Mouse (Mus musculus) lung, embryonic 15.5 days (tissue): ENCODE data around the gene Adam11. TPM values are rescaled to one million over a fixed set of nuclear protein-coding genes. Genes with fewer than 3 reads are reported as not detected.

ENCODE experiments used
- ATAC-seq: fragments of 200-750 bp; cut with Nextera tagmentation; 2 replicates; pipeline ENCODE4 v1.8.0; 2017; ENCODE audit warnings: moderate number of reproducible peaks, borderline replicate concordance; ENCODE audit not compliant: low FRiP score, low TSS enrichment; ENCODE audit errors: extremely low read depth
- H3K27ac ChIP-seq: fragments of 300-500 bp; sonication (generic); 2 replicates; pipeline ENCODE4 v1.5.1; 2015; ENCODE audit warnings: moderate library complexity, mild to moderate bottlenecking, inconsistent platforms
- H3K27me3 ChIP-seq: fragments of 300-500 bp; sonication (generic); 2 replicates; pipeline ENCODE4 v1.6.1; 2015; ENCODE audit warnings: inconsistent platforms
- H3K36me3 ChIP-seq: fragments of 300-500 bp; sonication (generic); 2 replicates; pipeline ENCODE4 v1.6.1; 2015; ENCODE audit warnings: inconsistent platforms
- H3K4me1 ChIP-seq: fragments of 300-500 bp; sonication (generic); 2 replicates; pipeline ENCODE4 v1.6.1; 2015; ENCODE audit warnings: inconsistent platforms
- H3K4me2 ChIP-seq: fragments of 300-500 bp; sonication (generic); 2 replicates; pipeline ENCODE4 v1.6.1; 2015; ENCODE audit warnings: inconsistent platforms, mild to moderate bottlenecking, moderate library complexity
- H3K4me3 ChIP-seq: fragments of 300-500 bp; sonication (generic); 2 replicates; pipeline ENCODE4 v1.5.1; 2015; ENCODE audit warnings: mild to moderate bottlenecking, inconsistent platforms
- H3K9ac ChIP-seq: fragments of 300-500 bp; sonication (generic); 2 replicates; pipeline ENCODE4 v1.6.1; 2015; ENCODE audit warnings: inconsistent platforms
- H3K9me3 ChIP-seq: fragments of 300-500 bp; sonication (generic); 2 replicates; pipeline ENCODE4 v1.6.1; 2016; ENCODE audit warnings: inconsistent platforms
- WGBS: fragments of 180-500 bp; shearing (Covaris S2); methylation state at CpG from one replicate; pipeline ENCODE4 v1.1.7; 2015; 5-methylcytosine and 5-hydroxymethylcytosine counted together
- polyA plus RNA-seq: library from polyadenylated mRNA; unstranded; fragments of >200 nt; fragmentation: Nextera tagmentation; extraction: Ambion mirVana; gene quantifications from 2 replicates; pipeline ENCODE4 v1.2.1, GENCODE M21; 2015

Gene Adam11
- polyA plus RNA-seq, 1 experiment from 2014 or later, result 6.1 TPM

GRCm38 (mm10) chr11:102755391-102755790 is 5.8 kb upstream of the Adam11 start:
- peaks cover 16% of the 10 kb centered on the region for H3K4me1 ChIP-seq
- 70% methylated on average over 7 of the region's 7 CpGs for WGBS
- peaks cover 3% of the 10 kb centered on the region; the same call in 1 of the 2 replicates for H3K27me3 ChIP-seq
- H3K9ac ChIP-seq, result no peak overlapping the region
- no peak overlapping the region for H3K4me3 ChIP-seq
- ATAC-seq, result no peak
- H3K27ac ChIP-seq, result no peak overlapping the region
- no peaks in the 10 kb centered on the region for H3K36me3 ChIP-seq
- H3K9me3 ChIP-seq, result no peaks in the 10 kb centered on the region
- H3K4me2 ChIP-seq, result no peak overlapping the region

- Histone ChIP-seq H3K9me3 (no peaks in the 10 kb centered on the region), H3K36me3 (no peaks in the 10 kb centered on the region), H3K4me2 (no peak overlapping the region), H3K4me1 (peaks cover 22% of the 10 kb centered on the region), H3K4me3 (no peak overlapping the region), H3K27ac (no peak overlapping the region), H3K27me3 (peaks cover 31% of the 10 kb centered on the region), H3K9ac (no peak overlapping the region)
- WGBS, result 74% methylated on average over 2 of the region's 2 CpGs
- ATAC-seq, result no peak
Observed at GRCm38 (mm10) chr11:102758977-102759376, 2.3 kb upstream of the Adam11 start.

- Histone ChIP-seq H3K9me3 (no peaks in the 10 kb centered on the region), H3K9ac (no peak overlapping the region), H3K27me3 (peaks cover 31% of the 10 kb centered on the region), H3K36me3 (no peaks in the 10 kb centered on the region), H3K4me1 (peaks cover 15% of the 10 kb centered on the region), H3K27ac (no peak overlapping the region), H3K4me3 (peak overlapping the region; percentile 56), H3K4me2 (peak overlapping the region; percentile 100)
- no peak for ATAC-seq
- 24% methylated on average over 6 of the region's 6 CpGs for WGBS
Observed at GRCm38 (mm10) chr11:102760805-102761308, 382 bp upstream of the Adam11 start.

- peaks cover 31% of the 10 kb centered on the region for H3K27me3 ChIP-seq
- H3K4me2 ChIP-seq, result peak overlapping the region; percentile 100
- WGBS, result 12% methylated on average over 15 of the region's 15 CpGs
- peak overlapping the region; percentile 56 for H3K4me3 ChIP-seq
- no peak overlapping the region for H3K27ac ChIP-seq
- H3K36me3 ChIP-seq, result no peaks in the 10 kb centered on the region
- ATAC-seq, result 0 out of 2 replicates have a peak, but pooled peaks have one; percentile 25
- no peak overlapping the region for H3K9ac ChIP-seq
- H3K9me3 ChIP-seq, result no peaks in the 10 kb centered on the region
- peaks cover 15% of the 10 kb centered on the region for H3K4me1 ChIP-seq
Observed at GRCm38 (mm10) chr11:102762248-102762647, 1.0 kb downstream of the Adam11 start.

- Histone ChIP-seq H3K9ac (no peak overlapping the region), H3K27me3 (peaks cover 31% of the 10 kb centered on the region), H3K27ac (no peak overlapping the region), H3K9me3 (no peaks in the 10 kb centered on the region), H3K4me2 (no peak overlapping the region), H3K4me1 (peaks cover 15% of the 10 kb centered on the region), H3K4me3 (no peak overlapping the region), H3K36me3 (no peaks in the 10 kb centered on the region)
- no peak for ATAC-seq
- WGBS, result 55% methylated on average over 11 of the region's 11 CpGs
Observed at GRCm38 (mm10) chr11:102763009-102763767, 1.9 kb downstream of the Adam11 start.

GRCm38 (mm10) chr11:102765416-102765815 is 4.2 kb downstream of the Adam11 start:
- H3K4me2 ChIP-seq, result no peak overlapping the region
- no peaks in the 10 kb centered on the region for H3K9me3 ChIP-seq
- no peak overlapping the region for H3K4me3 ChIP-seq
- 78% methylated on average over 5 of the region's 5 CpGs for whole genome bisulfite sequencing
- no peak overlapping the region for H3K9ac ChIP-seq
- H3K27me3 ChIP-seq, result peaks cover 28% of the 10 kb centered on the region
- no peaks in the 10 kb centered on the region for H3K36me3 ChIP-seq
- peaks cover 15% of the 10 kb centered on the region for H3K4me1 ChIP-seq
- no peak overlapping the region for H3K27ac ChIP-seq
- no peak for ATAC-seq

- Histone ChIP-seq H3K9ac (no peak overlapping the region), H3K4me1 (peaks cover 8% of the 10 kb centered on the region; the same call in 1 of the 2 replicates), H3K27me3 (peaks cover 18% of the 10 kb centered on the region), H3K4me3 (no peak overlapping the region), H3K4me2 (no peak overlapping the region), H3K36me3 (no peaks in the 10 kb centered on the region), H3K27ac (no peak overlapping the region), H3K9me3 (no peaks in the 10 kb centered on the region)
- no peak for ATAC-seq
- WGBS, result 67% methylated on average over 6 of the region's 6 CpGs
Observed at GRCm38 (mm10) chr11:102767055-102767670, 5.9 kb downstream of the Adam11 start.

GRCm38 (mm10) chr11:102769141-102769540 is 7.9 kb downstream of the Adam11 start:
- Histone ChIP-seq H3K4me2 (no peak overlapping the region), H3K4me1 (0 out of 2 replicates have a peak, but pooled peaks cover 4% of the 10 kb centered on the region), H3K27ac (no peak overlapping the region), H3K36me3 (no peaks in the 10 kb centered on the region), H3K27me3 (peaks cover 10% of the 10 kb centered on the region; the same call in 1 of the 2 replicates), H3K9me3 (no peaks in the 10 kb centered on the region), H3K9ac (no peak overlapping the region), H3K4me3 (no peak overlapping the region)
- ATAC-seq, result no peak
- 72% methylated on average over 6 of the region's 6 CpGs for WGBS

- no peak for ATAC-seq
- Histone ChIP-seq H3K36me3 (no peaks in the 10 kb centered on the region), H3K27ac (no peak overlapping the region), H3K27me3 (peaks cover 10% of the 10 kb centered on the region; the same call in 1 of the 2 replicates), H3K4me1 (peaks cover 8% of the 10 kb centered on the region), H3K4me3 (no peak overlapping the region), H3K9ac (no peak overlapping the region), H3K9me3 (no peaks in the 10 kb centered on the region), H3K4me2 (no peak overlapping the region)
- 64% methylated on average over 12 of the region's 12 CpGs for WGBS
Observed at GRCm38 (mm10) chr11:102769993-102770661, 8.9 kb downstream of the Adam11 start.

GRCm38 (mm10) chr11:102770662-102771435 is 9.6 kb downstream of the Adam11 start:
- H3K27ac ChIP-seq, result no peak overlapping the region
- H3K4me1 ChIP-seq, result peaks cover 11% of the 10 kb centered on the region
- no peak overlapping the region for H3K4me3 ChIP-seq
- no peaks in the 10 kb centered on the region for H3K9me3 ChIP-seq
- H3K9ac ChIP-seq, result no peak overlapping the region
- peaks cover 10% of the 10 kb centered on the region; the same call in 1 of the 2 replicates for H3K27me3 ChIP-seq
- H3K4me2 ChIP-seq, result no peak overlapping the region
- H3K36me3 ChIP-seq, result no peaks in the 10 kb centered on the region
- no peak for ATAC-seq
- 31% methylated on average over 15 of the region's 15 CpGs for WGBS
